Mouse (Mus musculus): ENCODE results near the gene Ptprg. TPM values are rescaled to one million over a fixed set of nuclear protein-coding genes. Genes with fewer than 3 reads are reported as not detected.

Gene Ptprg
- polyA plus RNA-seq, 1 experiment from 2014 or later = 1.5 TPM

- Histone ChIP-seq H3K9ac (ENCODE audit: low read depth, low read length) (no peak overlapping the region), H3K27me3 (ENCODE audit: control insufficient read depth, insufficient read depth, low read depth, low read length) (peaks cover 1% of the 10 kb centered on the region), H3K4me3 (ENCODE audit: low read depth, low read length) (no peak overlapping the region), H3K36me3 (ENCODE audit: control insufficient read depth, insufficient read depth) (no peaks in the 10 kb centered on the region), H3K27ac (ENCODE audit: low read length) (no peak overlapping the region), H3K9me3 (replicated peaks; ENCODE audit: control insufficient read depth, low read length) (no peaks in the 10 kb centered on the region), H3K4me1 (ENCODE audit: control insufficient read depth, low read depth, low read length) (no peaks in the 10 kb centered on the region), H3K4me2 (ENCODE audit: low read depth, low read length) (no peak overlapping the region)
- WGBS (ENCODE audit: insufficient replicate concordance) = 61% methylated on average over 4 of the region's 4 CpGs
- ATAC-seq (ENCODE audit: low read depth) = no peak
Measured at GRCm38 (mm10) chr14:11561397-11561796, 8.1 kb downstream of the Ptprg start.

DNA sequence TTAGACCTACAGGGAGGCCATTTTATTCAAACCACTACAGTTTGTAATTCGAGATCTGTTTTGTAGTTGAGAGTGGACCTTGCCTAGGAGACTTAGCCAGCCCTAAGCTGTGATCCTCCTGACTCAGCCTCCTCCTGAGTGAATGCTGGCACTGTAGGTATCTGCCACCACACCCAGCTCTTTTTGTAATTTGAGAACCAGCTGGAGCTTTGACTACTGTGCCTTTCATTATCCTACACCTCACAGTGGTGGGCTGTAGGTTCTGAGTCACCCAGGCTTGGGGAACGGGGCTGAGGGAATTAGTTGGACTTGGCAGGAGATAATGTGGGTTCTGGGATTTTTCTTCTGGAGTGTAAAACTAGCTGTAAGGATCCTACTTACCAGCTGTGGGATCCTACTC lies 9.5 kb downstream of the Ptprg start:
- Histone ChIP-seq H3K27ac (ENCODE audit: low read length) (no peak overlapping the region), H3K9ac (ENCODE audit: low read depth, low read length) (no peak overlapping the region), H3K9me3 (replicated peaks; ENCODE audit: control insufficient read depth, low read length) (no peaks in the 10 kb centered on the region), H3K36me3 (ENCODE audit: control insufficient read depth, insufficient read depth) (no peaks in the 10 kb centered on the region), H3K4me2 (ENCODE audit: low read depth, low read length) (no peak overlapping the region), H3K4me3 (ENCODE audit: low read depth, low read length) (no peak overlapping the region), H3K27me3 (ENCODE audit: control insufficient read depth, insufficient read depth, low read depth, low read length) (no peaks in the 10 kb centered on the region), H3K4me1 (ENCODE audit: control insufficient read depth, low read depth, low read length) (no peaks in the 10 kb centered on the region)
- 53% methylated on average over 2 of the region's 2 CpGs for WGBS (ENCODE audit: insufficient replicate concordance)
- no peak for ATAC-seq (ENCODE audit: low read depth)

DNA sequence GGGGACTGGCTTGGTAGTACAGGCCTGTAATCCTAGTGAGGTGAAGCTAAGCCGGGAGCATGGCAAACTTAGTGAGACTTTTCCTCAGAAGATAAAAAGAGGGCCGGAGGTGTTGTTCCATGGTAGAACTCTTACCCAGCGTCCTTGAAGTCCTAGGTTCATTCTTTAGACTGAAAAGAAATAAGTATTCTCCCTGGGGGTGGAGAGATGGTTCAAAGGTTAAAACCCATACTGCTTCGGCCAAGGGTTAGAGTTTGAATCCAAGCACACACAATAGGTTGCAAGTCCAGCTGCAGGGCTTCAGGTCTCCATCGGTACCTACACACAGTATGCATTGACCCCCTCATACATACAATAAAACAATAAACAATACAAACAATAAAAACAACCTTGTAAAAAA lies 10.3 kb downstream of the Ptprg start:
- H3K27me3 ChIP-seq (ENCODE audit: control insufficient read depth, insufficient read depth, low read depth, low read length) = no peaks in the 10 kb centered on the region
- H3K4me2 ChIP-seq (ENCODE audit: low read depth, low read length) = no peak overlapping the region
- H3K4me3 ChIP-seq (ENCODE audit: low read depth, low read length) = no peak overlapping the region
- H3K9ac ChIP-seq (ENCODE audit: low read depth, low read length) = no peak overlapping the region
- 60% methylated on average over 5 of the region's 5 CpGs for WGBS (ENCODE audit: insufficient replicate concordance)
- no peaks in the 10 kb centered on the region for H3K9me3 ChIP-seq (replicated peaks; ENCODE audit: control insufficient read depth, low read length)
- ATAC-seq (ENCODE audit: low read depth) = no peak
- H3K4me1 ChIP-seq (ENCODE audit: control insufficient read depth, low read depth, low read length) = no peaks in the 10 kb centered on the region
- no peaks in the 10 kb centered on the region for H3K36me3 ChIP-seq (ENCODE audit: control insufficient read depth, insufficient read depth)
- no peak overlapping the region for H3K27ac ChIP-seq (ENCODE audit: low read length)

DNA sequence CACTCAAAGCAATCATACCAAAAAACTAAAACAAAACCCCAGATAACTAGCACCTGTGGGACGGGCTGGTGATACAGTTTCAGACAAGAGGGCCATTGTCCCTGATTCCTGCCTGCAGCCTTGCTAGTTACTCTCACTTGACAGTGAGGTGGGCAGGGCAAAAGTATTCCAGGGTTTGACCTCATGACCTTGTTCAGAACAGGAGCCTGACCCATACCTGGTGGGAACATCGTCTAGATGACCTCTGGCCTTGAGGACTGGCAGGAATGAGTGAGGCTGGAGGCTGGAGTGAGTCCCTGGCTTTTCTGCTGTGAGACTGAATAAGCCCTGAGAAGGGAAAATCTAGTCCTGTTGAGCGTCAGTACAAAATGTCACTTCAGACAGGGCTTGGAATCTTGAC lies 11.1 kb downstream of the Ptprg start:
- no peak overlapping the region for H3K27ac ChIP-seq (ENCODE audit: low read length)
- no peak for ATAC-seq (ENCODE audit: low read depth)
- no peak overlapping the region for H3K4me3 ChIP-seq (ENCODE audit: low read depth, low read length)
- 54% methylated on average over 3 of the region's 3 CpGs for WGBS (ENCODE audit: insufficient replicate concordance)
- H3K9me3 ChIP-seq (replicated peaks; ENCODE audit: control insufficient read depth, low read length) = no peaks in the 10 kb centered on the region
- H3K4me2 ChIP-seq (ENCODE audit: low read depth, low read length) = no peak overlapping the region
- H3K27me3 ChIP-seq (ENCODE audit: control insufficient read depth, insufficient read depth, low read depth, low read length) = no peaks in the 10 kb centered on the region
- no peaks in the 10 kb centered on the region for H3K36me3 ChIP-seq (ENCODE audit: control insufficient read depth, insufficient read depth)
- no peaks in the 10 kb centered on the region for H3K4me1 ChIP-seq (ENCODE audit: control insufficient read depth, low read depth, low read length)
- no peak overlapping the region for H3K9ac ChIP-seq (ENCODE audit: low read depth, low read length)

DNA sequence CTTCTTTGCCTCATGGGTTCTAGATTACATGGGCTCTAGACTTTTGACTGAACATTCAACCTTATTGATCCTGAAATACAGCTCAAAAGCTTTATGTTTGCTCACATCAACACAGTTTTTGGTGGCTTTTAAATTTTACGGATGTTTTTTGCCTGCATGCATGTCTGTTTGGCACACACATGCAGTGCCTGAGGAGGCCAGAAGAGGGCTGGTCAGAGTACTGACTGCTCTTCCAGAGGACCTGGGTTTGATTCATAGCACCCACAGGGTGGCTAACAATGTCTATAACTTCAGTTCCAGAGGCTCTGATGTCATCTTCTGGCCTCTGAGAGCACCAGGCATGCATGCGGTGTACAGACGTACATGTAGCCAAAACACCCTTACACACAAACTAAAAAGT lies 12.0 kb downstream of the Ptprg start:
- Histone ChIP-seq H3K27ac (ENCODE audit: low read length) (no peak overlapping the region), H3K4me2 (ENCODE audit: low read depth, low read length) (no peak overlapping the region), H3K36me3 (ENCODE audit: control insufficient read depth, insufficient read depth) (no peaks in the 10 kb centered on the region), H3K4me3 (ENCODE audit: low read depth, low read length) (no peak overlapping the region), H3K27me3 (ENCODE audit: control insufficient read depth, insufficient read depth, low read depth, low read length) (no peaks in the 10 kb centered on the region), H3K4me1 (ENCODE audit: control insufficient read depth, low read depth, low read length) (no peaks in the 10 kb centered on the region), H3K9me3 (replicated peaks; ENCODE audit: control insufficient read depth, low read length) (no peaks in the 10 kb centered on the region), H3K9ac (ENCODE audit: low read depth, low read length) (no peak overlapping the region)
- 63% methylated on average over 3 of the region's 3 CpGs for WGBS (ENCODE audit: insufficient replicate concordance)
- no peak for ATAC-seq (ENCODE audit: low read depth)

- no peaks in the 10 kb centered on the region for H3K27me3 ChIP-seq (ENCODE audit: control insufficient read depth, insufficient read depth, low read depth, low read length)
- no peaks in the 10 kb centered on the region for H3K36me3 ChIP-seq (ENCODE audit: control insufficient read depth, insufficient read depth)
- no peaks in the 10 kb centered on the region; the same call in 1 of the 2 replicates for H3K4me1 ChIP-seq (ENCODE audit: control insufficient read depth, low read depth, low read length)
- H3K9me3 ChIP-seq (replicated peaks; ENCODE audit: control insufficient read depth, low read length) = no peaks in the 10 kb centered on the region
- no peak overlapping the region for H3K27ac ChIP-seq (ENCODE audit: low read length)
- ATAC-seq (ENCODE audit: low read depth) = no peak
- no peak overlapping the region for H3K4me2 ChIP-seq (ENCODE audit: low read depth, low read length)
- 46% methylated on average over 2 of the region's 2 CpGs for WGBS (ENCODE audit: insufficient replicate concordance)
- H3K9ac ChIP-seq (ENCODE audit: low read depth, low read length) = no peak overlapping the region
- no peak overlapping the region for H3K4me3 ChIP-seq (ENCODE audit: low read depth, low read length)
Measured at GRCm38 (mm10) chr14:11569734-11570133, 16.4 kb downstream of the Ptprg start.

DNA sequence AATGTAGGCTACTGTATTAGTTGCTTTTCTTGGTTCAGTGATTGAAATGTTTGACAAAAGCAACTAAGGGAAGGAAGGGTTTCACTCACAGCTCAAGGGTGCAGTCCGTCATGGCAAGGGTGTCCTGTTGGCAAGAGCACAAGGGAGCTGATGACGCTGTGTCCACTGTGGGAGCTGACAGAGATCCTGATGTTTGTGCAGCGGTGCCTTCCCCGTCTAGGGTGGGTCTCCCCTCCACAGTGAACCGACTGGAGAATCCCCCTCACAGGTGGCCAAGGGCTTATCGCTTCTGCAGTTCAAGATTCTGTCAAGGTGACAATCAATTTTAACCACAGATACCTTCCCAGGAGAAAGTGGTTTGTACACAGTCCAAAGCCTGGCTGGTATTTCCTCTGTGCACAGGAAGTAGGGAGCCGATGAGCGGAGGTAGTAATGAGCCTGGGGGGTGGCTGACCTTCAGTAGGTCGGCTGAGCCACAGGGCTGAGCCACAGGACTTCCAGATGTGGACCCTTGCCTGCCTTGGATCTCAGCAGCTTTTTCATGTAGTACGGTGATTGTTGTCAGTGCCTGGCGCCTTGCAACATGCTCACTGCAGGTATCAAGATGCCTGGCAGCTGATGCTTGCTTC lies 18.5 kb downstream of the Ptprg start:
- Histone ChIP-seq H3K27me3 (ENCODE audit: control insufficient read depth, insufficient read depth, low read depth, low read length) (no peaks in the 10 kb centered on the region), H3K4me3 (ENCODE audit: low read depth, low read length) (no peak overlapping the region), H3K36me3 (ENCODE audit: control insufficient read depth, insufficient read depth) (no peaks in the 10 kb centered on the region), H3K9me3 (replicated peaks; ENCODE audit: control insufficient read depth, low read length) (no peaks in the 10 kb centered on the region), H3K4me2 (ENCODE audit: low read depth, low read length) (no peak overlapping the region), H3K9ac (ENCODE audit: low read depth, low read length) (no peak overlapping the region), H3K4me1 (ENCODE audit: control insufficient read depth, low read depth, low read length) (no peaks in the 10 kb centered on the region; the same call in 1 of the 2 replicates), H3K27ac (ENCODE audit: low read length) (no peak overlapping the region)
- no peak for ATAC-seq (ENCODE audit: low read depth)
- 26% methylated on average over 11 of the region's 11 CpGs for WGBS (ENCODE audit: insufficient replicate concordance)

GRCm38 (mm10) chr14:11572395-11572784 lies 19.1 kb downstream of the Ptprg start:
- Histone ChIP-seq H3K4me3 (ENCODE audit: low read depth, low read length) (no peak overlapping the region), H3K9ac (ENCODE audit: low read depth, low read length) (no peak overlapping the region), H3K27ac (ENCODE audit: low read length) (no peak overlapping the region), H3K4me1 (ENCODE audit: control insufficient read depth, low read depth, low read length) (no peaks in the 10 kb centered on the region; the same call in 1 of the 2 replicates), H3K9me3 (replicated peaks; ENCODE audit: control insufficient read depth, low read length) (no peaks in the 10 kb centered on the region), H3K4me2 (ENCODE audit: low read depth, low read length) (no peak overlapping the region), H3K27me3 (ENCODE audit: control insufficient read depth, insufficient read depth, low read depth, low read length) (no peaks in the 10 kb centered on the region), H3K36me3 (ENCODE audit: control insufficient read depth, insufficient read depth) (no peaks in the 10 kb centered on the region)
- ATAC-seq (ENCODE audit: low read depth) = no peak
- 47% methylated on average over 2 of the region's 2 CpGs for WGBS (ENCODE audit: insufficient replicate concordance)

DNA sequence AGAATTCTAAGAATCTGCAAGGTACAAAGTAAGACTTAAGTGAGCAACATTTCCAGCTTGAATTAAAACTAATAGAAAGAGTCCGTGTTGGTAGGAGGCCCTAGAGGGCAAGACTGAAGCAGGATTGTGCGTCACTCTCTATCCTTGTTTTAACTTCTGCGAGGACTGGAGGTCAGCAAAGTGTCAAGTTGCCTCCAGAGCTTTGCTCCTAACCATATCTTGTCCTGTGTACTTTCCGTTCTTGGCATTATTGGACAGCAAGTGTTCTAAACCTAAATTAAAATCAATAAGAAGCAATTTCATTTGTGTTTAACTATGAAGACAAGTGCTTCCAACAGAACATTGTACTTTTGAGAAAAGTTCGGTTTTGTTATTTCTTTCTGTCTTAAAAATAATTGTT lies 20.4 kb downstream of the Ptprg start:
- no peak for ATAC-seq (ENCODE audit: low read depth)
- no peaks in the 10 kb centered on the region for H3K9me3 ChIP-seq (replicated peaks; ENCODE audit: control insufficient read depth, low read length)
- WGBS (ENCODE audit: insufficient replicate concordance) = 62% methylated on average over 5 of the region's 5 CpGs

More for the DNA sequence above, 20.4 kb downstream of the Ptprg start:
- Histone ChIP-seq H3K9ac (ENCODE audit: low read depth, low read length) (no peak overlapping the region), H3K4me1 (ENCODE audit: control insufficient read depth, low read depth, low read length) (peaks cover 2% of the 10 kb centered on the region; the same call in 1 of the 2 replicates), H3K27me3 (ENCODE audit: control insufficient read depth, insufficient read depth, low read depth, low read length) (no peaks in the 10 kb centered on the region), H3K4me3 (ENCODE audit: low read depth, low read length) (no peak overlapping the region), H3K36me3 (ENCODE audit: control insufficient read depth, insufficient read depth) (no peaks in the 10 kb centered on the region), H3K27ac (ENCODE audit: low read length) (no peak overlapping the region), H3K4me2 (ENCODE audit: low read depth, low read length) (no peak overlapping the region)
